Mouse (Mus musculus): Measurements from ENCODE around the gene Ddx23.

Gene Ddx23

GRCm38 (mm10) chr15:98632921-98633320 is 29.8 kb downstream of the Ddx23 start:
- DNase-seq (ENCODE audit: low spot score in 2 of 2): no peak

GRCm38 (mm10) chr15:98632107-98632744 is 30.5 kb downstream of the Ddx23 start:
- DNase-seq (ENCODE audit: low spot score in 2 of 2): peak; percentile 50 to 74

GRCm38 (mm10) chr15:98631493-98631892 is 31.2 kb downstream of the Ddx23 start:
- peak; percentile 32 to 53 for DNase-seq (ENCODE audit: low spot score in 2 of 2)

- no peak for DNase-seq (ENCODE audit: low spot score in 2 of 2)
These were observed 32.2 kb downstream of the Ddx23 start, which contains the start of gene Cacnb3 for GRCm38 (mm10) chr15:98630540-98630939. TSS of gene Cacnb3 (plus strand) at chr15:98630840.

GRCm38 (mm10) chr15:98629464-98629863 is 33.2 kb downstream of the Ddx23 start:
- no peak for DNase-seq (ENCODE audit: low spot score in 2 of 2)

GRCm38 (mm10) chr15:98628589-98629254 is 34.0 kb downstream of the Ddx23 start:
- DNase-seq (ENCODE audit: low spot score in 2 of 2): no peak

GRCm38 (mm10) chr15:98626487-98627212 is 36.0 kb downstream of the Ddx23 start:
- no peak for DNase-seq (ENCODE audit: low spot score in 2 of 2)

- DNase-seq (ENCODE audit: low spot score in 2 of 2): no peak
These were observed 36.6 kb downstream of the Ddx23 start for GRCm38 (mm10) chr15:98626078-98626477.

DNA sequence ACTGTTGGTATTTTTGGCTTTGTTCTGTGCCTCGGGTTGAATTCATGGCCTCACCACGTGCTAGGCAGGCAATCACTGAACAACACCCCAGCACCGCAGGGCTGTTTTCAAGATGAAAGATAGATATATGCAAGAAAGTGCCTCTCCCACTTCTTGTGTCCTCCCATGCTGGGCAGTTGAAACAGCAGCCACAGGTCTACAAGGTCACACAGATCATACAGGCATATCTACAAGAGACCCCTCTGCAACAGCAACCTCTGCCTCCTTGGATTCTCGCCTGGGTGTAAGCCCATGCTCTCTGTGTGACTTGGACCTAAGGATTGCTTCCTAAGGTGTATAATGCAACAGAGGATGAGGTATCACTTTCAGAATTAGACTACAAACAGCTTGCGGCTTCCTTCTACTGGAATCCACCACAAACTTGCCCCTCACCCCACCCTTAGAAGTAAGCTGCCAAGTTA is 39.3 kb downstream of the Ddx23 start:
- no peak for DNase-seq (ENCODE audit: low spot score in 2 of 2)

DNA sequence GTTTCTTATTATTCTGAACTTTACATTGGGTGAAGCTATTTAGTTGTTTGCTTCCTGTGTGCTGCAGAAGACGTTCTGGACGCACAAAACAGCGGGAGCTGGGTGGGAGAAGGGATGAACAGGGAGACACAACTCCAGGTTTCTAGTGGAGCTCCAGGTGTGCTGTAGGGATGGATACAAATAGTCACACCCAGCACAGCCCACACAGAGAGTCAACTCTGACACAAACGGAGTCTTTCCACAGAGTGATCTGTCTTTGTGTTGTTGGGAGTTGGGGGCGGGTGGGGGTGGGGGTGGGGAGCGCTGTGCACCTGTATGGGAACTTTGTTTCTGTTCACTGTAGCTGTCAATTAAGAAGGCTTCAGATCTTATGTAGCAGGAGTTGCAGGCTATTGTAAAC is 40.0 kb downstream of the Ddx23 start:
- DNase-seq (ENCODE audit: low spot score in 2 of 2): no peak

- DNase-seq (ENCODE audit: low spot score in 2 of 2): no peak
These were observed 40.5 kb downstream of the Ddx23 start for GRCm38 (mm10) chr15:98622199-98622598.

GRCm38 (mm10) chr15:98617176-98617537 is 45.5 kb downstream of the Ddx23 start:
- DNase-seq (ENCODE audit: low spot score in 2 of 2): peak; percentile 77 to 81

DNA sequence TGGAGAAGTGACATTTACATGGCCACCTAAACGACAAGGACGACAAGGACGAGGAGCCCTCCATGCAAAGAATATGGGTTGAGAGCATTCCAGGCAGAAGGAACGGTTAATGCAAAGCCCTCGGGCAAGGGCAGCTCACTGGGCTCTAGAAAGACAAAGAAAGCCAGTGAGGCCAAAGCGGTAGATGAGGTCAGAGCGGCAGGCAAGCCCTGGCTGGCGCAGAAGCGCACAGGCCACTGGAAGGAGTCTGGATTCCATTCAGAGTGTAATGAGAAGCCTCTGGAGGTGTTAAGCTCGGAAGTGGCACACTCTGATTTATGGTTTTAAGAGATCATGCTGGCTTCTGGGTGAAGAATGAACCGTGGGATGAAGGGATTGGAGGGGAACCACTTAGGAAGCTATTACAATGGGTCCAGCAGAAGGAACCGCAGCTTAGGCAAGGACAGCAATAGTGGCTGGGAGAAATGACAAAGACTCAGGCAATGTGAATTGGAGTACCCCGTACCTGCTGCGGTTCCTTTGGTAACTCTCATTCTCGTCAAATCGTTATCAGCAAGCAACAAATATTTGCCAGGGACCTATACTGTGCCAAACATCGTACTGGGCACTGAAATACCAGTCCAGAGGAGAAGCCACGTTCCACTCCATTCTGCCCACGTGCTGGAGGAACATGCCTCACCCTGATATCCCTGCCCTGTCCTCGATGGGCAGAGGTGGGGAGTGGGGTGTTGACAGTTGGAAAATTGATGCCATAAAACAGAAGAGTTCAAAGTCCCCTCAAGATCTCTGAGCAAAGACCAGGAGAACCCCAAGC is 46.1 kb downstream of the Ddx23 start:
- no peak for DNase-seq (ENCODE audit: low spot score in 2 of 2)

DNA sequence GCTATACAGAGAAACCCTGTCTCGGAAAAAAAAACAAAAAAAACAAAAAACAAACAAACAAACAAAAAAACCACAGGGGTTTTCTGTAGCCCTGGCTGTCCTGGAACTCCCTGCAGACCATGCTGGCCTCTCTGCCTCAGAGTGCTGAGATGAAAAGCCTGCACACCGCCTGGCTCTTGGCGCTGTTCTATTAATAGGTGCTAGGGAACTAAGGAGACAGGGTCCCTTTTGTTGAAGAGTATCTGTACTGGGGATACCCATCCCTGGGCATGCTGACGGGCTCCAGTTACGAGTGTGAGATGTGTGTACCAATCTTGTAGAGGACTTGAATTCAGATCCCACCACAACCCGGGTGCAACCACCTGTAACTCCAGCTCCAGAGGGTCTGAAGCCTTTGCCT is 46.9 kb downstream of the Ddx23 start:
- DNase-seq (ENCODE audit: low spot score in 2 of 2): no peak

DNA sequence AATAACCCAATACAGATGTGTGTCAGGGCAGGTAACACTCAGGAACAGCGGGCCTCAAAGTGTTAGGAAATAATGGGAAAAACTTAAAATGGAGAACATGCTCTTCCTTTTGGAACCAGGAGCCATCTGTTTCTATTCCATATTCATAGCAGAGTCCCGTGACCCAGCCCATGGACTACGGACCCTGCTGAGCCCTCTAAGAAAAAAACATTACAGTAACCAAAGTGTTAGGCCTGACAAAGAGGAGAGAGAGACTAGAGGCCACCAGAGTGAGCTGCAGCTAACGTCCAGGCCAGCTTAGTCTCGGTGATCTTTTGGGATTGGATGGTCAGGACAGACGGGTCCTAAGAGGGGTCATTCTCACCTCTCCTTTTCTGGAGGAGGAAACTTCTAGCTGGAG is 47.7 kb downstream of the Ddx23 start:
- no peak for DNase-seq (ENCODE audit: low spot score in 2 of 2)

DNA sequence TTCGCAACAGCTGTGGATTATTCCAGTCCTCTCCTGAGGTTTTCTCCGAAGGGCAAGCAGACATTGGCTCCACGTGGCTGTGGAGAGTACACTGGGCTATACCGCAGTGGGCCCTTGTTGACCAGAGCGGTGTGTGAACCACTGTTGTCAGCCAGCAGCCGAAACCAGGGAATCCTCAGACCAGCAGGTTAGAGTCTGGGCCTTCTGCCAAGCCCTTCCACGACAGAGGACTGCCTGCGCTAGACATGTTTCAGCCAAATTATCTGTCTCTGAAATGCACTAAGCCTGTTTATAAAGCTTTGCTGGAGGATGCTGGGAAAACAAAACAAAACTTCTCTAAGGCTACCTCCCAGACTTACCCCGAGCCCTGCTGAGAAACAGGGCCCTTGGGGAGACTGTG is 48.1 kb downstream of the Ddx23 start:
- no peak for DNase-seq (ENCODE audit: low spot score in 2 of 2)

GRCm38 (mm10) chr15:98612229-98612628 is 50.5 kb downstream of the Ddx23 start:
- DNase-seq (ENCODE audit: low spot score in 2 of 2): no peak

DNA sequence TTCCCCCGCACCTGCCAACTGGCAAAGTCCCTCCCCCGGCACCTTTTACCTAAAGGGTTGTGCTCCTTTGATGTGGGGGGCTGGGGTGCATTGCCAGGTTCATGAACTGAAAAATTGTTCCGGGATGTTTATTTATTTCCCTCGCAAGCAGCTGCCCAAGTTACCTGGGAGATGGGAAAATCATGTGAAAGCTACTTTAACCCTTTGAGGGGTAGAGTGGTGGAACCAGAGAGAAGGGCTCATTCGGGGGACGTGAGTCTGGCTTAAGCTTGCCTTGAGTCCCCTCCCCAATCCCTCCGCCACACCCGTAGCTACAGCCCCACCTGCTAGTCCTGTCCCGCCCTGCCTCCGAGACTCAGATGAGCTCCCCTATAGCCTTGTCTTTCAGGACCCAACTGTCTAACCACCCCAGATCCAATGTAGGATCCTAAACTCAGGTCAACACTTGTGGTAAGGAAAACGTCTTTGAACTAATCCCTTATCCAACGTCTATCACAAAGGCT is 52.5 kb downstream of the Ddx23 start:
- no peak for DNase-seq (ENCODE audit: low spot score in 2 of 2)

- DNase-seq (ENCODE audit: low spot score in 2 of 2): peak; percentile 62 to 82
These were observed 53.2 kb downstream of the Ddx23 start, which contains the start of gene Adcy6 for GRCm38 (mm10) chr15:98609331-98610130. TSS of gene Adcy6 (minus strand) at chr15:98610076.

DNA sequence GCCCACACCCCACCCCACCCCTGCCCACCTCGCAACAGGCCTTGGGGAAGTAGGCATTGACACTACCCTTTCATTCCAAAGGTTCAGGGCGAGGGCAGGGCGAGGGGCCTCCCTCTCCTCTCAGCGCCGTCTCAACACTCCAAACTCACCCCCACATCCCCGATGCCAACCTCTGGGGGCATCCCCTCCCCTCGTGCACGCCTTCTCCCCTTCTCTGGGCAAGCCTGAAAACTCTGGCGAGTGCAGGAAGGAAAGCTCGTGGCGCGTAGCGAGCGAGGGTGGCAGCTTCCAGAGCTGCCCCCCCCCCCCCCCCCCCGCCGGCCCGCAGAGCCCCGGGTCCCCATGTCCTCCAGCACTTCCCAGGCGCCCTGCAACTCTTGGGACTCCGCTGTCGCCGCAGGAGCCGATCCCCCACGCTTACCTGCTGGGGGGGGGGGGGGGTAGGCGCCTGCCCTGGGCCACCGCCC is 53.9 kb downstream of the Ddx23 start:
- no peak for DNase-seq (ENCODE audit: low spot score in 2 of 2)
